Mouse (Mus musculus): ENCODE data around the gene A3galt2. TPM values are rescaled to one million over a fixed set of nuclear protein-coding genes. Genes with fewer than 3 reads are reported as not detected.
A peak's percentile ranks its signal among the peaks of the same experiment; 100 is the strongest.

A3galt2 gene
- total and polyA plus RNA-seq, 2 experiments from 2014 or later, result 0.05 to 0.38 TPM

DNA sequence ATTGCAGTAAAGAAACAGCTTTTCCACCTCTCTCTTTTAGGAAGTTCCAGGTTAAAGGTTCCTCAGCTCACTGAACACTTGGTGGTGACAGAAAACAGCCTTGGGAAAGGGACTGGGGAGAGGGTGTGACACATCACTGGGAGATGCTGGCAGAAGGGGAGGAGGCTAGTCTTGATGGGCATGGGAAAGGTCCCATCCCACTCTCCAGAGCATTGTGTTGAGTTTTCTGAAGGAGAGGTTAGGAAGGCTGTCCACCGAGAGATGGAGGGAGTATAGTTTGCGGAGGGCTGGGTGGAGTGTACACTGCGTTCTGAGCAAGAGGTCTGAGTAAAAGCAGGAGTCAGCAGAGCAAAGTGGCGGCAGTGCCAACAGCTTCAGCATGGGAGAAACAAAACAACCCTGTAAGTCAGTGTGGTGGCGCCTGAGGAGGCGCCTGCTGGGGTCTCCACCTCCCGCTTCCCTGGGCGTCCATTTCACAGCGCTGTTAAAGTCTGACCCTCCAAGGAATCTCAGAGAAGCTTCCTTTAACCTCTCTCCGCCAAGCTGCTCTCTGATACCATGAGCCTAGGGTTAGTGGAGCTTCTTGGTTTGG is 12.7 kb upstream of the A3galt2 start:
- Histone ChIP-seq H3K36me3 (ENCODE audit: insufficient read depth, low read length) (peaks cover 42% of the 10 kb centered on the region), H3K9ac (replicated peaks; ENCODE audit: low read length, poor library complexity, severe bottlenecking) (no peak overlapping the region), H3K4me1 (ENCODE audit: insufficient read depth, low read length) (peaks cover 8% of the 10 kb centered on the region; the same call in 1 of the 2 replicates), H3K27me3 (ENCODE audit: insufficient read depth, low read length) (no peaks in the 10 kb centered on the region), H3K9me3 (ENCODE audit: low read length) (no peaks in the 10 kb centered on the region), H3K4me2 (ENCODE audit: low read depth, low read length, poor library complexity, severe bottlenecking) (no peak overlapping the region), H3K4me3 (ENCODE audit: low read depth, low read length) (no peak overlapping the region), H3K27ac (ENCODE audit: low read depth, low read length) (no peak overlapping the region)
- DNase-seq (ENCODE audit: low spot score) (no peak), ATAC-seq (ENCODE audit: low FRiP score) (no peak)
- TF ChIP-seq CTCF (IDR thresholded peaks at IDR 0.05), result no peak
- 42% methylated on average over 10 of the region's 10 CpGs for WGBS

- DNase-seq (ENCODE audit: low spot score) (no peak), ATAC-seq (ENCODE audit: low FRiP score) (no peak)
- H3K36me3 ChIP-seq (ENCODE audit: insufficient read depth, low read length), result peaks cover 47% of the 10 kb centered on the region
- no peaks in the 10 kb centered on the region for H3K27me3 ChIP-seq (ENCODE audit: insufficient read depth, low read length)
- WGBS, result 67% methylated on average over 12 of the region's 12 CpGs
- H3K4me3 ChIP-seq (ENCODE audit: low read depth, low read length), result no peak overlapping the region
- H3K4me2 ChIP-seq (ENCODE audit: low read depth, low read length, poor library complexity, severe bottlenecking), result no peak overlapping the region
- H3K9me3 ChIP-seq (ENCODE audit: low read length), result no peaks in the 10 kb centered on the region
- no peak for TF ChIP-seq CTCF (IDR thresholded peaks at IDR 0.05)
- no peak overlapping the region for H3K27ac ChIP-seq (ENCODE audit: low read depth, low read length)
- no peak overlapping the region for H3K9ac ChIP-seq (replicated peaks; ENCODE audit: low read length, poor library complexity, severe bottlenecking)
- peaks cover 3% of the 10 kb centered on the region; the same call in 1 of the 2 replicates for H3K4me1 ChIP-seq (ENCODE audit: insufficient read depth, low read length)
Observed at GRCm38 (mm10) chr4:128743031-128743626, 12.0 kb upstream of the A3galt2 start.

DNA sequence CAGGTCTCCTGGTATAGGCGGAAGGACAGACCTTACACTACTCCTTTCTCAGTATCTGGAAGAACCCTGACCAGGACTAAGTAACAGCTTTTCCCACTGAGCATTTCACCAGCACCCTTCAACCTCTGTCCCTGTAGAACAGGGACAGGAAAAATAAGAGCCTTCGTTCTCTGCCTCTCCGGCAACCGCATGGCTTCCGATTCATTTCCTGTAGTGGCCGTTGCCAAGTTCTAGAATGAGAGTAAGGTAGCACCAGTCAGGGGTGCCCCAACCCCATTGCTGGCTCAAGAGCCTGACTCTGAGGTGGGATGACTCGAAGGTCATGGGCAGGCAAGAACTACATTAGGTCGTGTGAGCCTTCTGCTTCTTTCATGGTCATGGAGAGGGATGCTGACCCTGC is 10.0 kb upstream of the A3galt2 start:
- 92% methylated on average over 8 of the region's 8 CpGs for whole genome bisulfite sequencing
- Histone ChIP-seq H3K9me3 (ENCODE audit: low read length) (no peaks in the 10 kb centered on the region), H3K36me3 (ENCODE audit: insufficient read depth, low read length) (peaks cover 64% of the 10 kb centered on the region), H3K9ac (replicated peaks; ENCODE audit: low read length, poor library complexity, severe bottlenecking) (no peak overlapping the region), H3K27me3 (ENCODE audit: insufficient read depth, low read length) (no peaks in the 10 kb centered on the region), H3K4me1 (ENCODE audit: insufficient read depth, low read length) (no peaks in the 10 kb centered on the region), H3K27ac (ENCODE audit: low read depth, low read length) (no peak overlapping the region), H3K4me3 (ENCODE audit: low read depth, low read length) (no peak overlapping the region), H3K4me2 (ENCODE audit: low read depth, low read length, poor library complexity, severe bottlenecking) (no peak overlapping the region)
- DNase-seq (ENCODE audit: low spot score) (no peak), ATAC-seq (ENCODE audit: low FRiP score) (no peak)
- no peak for TF ChIP-seq CTCF (IDR thresholded peaks at IDR 0.05)

DNA sequence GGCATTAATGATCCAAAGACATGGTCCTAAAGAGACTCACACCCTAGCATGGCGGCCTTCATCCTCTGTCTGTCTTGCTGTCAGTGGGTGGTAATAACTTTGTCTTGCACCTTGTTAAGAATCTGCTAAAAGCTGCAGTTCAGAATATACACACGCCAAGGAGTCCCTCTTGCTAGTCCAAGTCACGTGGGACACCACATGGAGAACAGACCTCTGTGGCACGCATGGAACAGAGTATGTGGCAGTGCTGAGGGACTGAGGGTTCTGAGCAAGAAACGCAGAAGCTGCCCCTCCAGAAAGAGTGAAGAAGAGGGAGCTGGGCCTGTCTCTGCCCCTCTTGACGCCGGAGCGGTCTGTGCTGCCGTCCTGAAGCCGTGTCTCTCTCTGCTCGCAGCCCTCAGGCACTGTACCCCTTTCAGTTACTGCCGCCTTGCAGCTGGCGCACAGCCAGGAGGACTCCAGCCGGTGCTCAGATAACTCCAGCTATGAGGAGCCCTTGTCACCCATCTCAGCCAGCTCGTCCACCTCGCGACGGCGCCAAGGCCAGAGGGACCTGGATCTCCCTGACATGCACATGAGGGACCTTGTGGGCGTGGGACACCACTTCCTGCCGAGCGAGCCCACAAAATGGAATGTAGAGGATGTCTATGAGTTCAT is 7.4 kb upstream of the A3galt2 start:
- TF ChIP-seq CTCF (IDR thresholded peaks at IDR 0.05), result no peak
- Histone ChIP-seq H3K4me2 (ENCODE audit: low read depth, low read length, poor library complexity, severe bottlenecking) (no peak overlapping the region), H3K4me3 (ENCODE audit: low read depth, low read length) (no peak overlapping the region), H3K4me1 (ENCODE audit: insufficient read depth, low read length) (no peaks in the 10 kb centered on the region), H3K27ac (ENCODE audit: low read depth, low read length) (0 out of 2 replicates have a peak overlapping the region, but pooled peaks have one; percentile 18), H3K27me3 (ENCODE audit: insufficient read depth, low read length) (no peaks in the 10 kb centered on the region), H3K9me3 (ENCODE audit: low read length) (no peaks in the 10 kb centered on the region), H3K36me3 (ENCODE audit: insufficient read depth, low read length) (peaks cover 90% of the 10 kb centered on the region), H3K9ac (replicated peaks; ENCODE audit: low read length, poor library complexity, severe bottlenecking) (no peak overlapping the region)
- ATAC-seq (ENCODE audit: low FRiP score), result no peak
- DNase-seq (ENCODE audit: low spot score), result no peak
- 73% methylated on average over 22 of the region's 22 CpGs for WGBS

DNA sequence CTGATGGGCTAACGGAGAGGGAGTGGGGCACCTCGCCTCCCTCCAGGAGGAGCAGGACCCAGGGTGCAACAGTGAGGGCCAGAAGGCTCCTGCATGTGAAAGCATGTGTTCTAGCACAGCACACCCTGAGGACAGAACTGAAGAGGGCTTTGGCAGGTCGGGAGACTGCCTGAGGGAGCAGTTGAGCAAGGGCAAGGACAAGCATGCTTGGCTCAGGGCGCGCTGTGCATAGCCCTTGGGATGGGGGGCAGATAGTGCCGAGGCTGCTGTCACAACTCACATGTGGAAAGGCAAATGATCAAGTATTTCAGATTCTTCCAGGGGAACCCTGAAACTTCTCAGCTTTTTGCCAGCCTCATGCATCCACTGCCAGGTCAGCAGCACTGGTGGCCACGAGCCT is 6.9 kb upstream of the A3galt2 start:
- Histone ChIP-seq H3K36me3 (ENCODE audit: insufficient read depth, low read length) (peaks cover 94% of the 10 kb centered on the region), H3K9me3 (ENCODE audit: low read length) (no peaks in the 10 kb centered on the region), H3K9ac (replicated peaks; ENCODE audit: low read length, poor library complexity, severe bottlenecking) (no peak overlapping the region), H3K27me3 (ENCODE audit: insufficient read depth, low read length) (no peaks in the 10 kb centered on the region), H3K4me1 (ENCODE audit: insufficient read depth, low read length) (no peaks in the 10 kb centered on the region), H3K27ac (ENCODE audit: low read depth, low read length) (no peak overlapping the region), H3K4me3 (ENCODE audit: low read depth, low read length) (no peak overlapping the region), H3K4me2 (ENCODE audit: low read depth, low read length, poor library complexity, severe bottlenecking) (no peak overlapping the region)
- DNase-seq (ENCODE audit: low spot score) (no peak), ATAC-seq (ENCODE audit: low FRiP score) (no peak)
- TF ChIP-seq CTCF (IDR thresholded peaks at IDR 0.05), result no peak
- WGBS, result 80% methylated on average over 7 of the region's 7 CpGs

DNA sequence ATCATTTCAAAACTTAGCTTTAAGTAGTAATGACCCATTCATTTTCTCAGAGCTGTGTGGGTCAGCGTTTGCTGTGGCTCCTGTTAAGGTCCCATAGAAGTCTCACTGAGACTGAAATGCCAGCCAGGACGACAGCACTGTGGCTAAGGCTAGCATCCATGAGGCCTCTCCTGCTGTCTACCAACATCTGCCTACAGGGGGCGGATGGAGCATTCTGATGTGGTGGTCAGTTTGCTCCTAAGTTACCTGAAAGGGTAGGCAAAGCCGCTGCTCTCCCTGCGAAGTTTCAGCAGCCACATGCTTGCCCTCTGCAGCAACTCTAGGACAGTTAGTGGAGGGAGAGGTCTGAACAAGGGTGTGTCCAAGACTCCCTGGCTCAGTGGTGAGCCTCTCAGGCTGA is 4.2 kb upstream of the A3galt2 start:
- Histone ChIP-seq H3K4me3 (ENCODE audit: low read depth, low read length) (no peak overlapping the region), H3K4me2 (ENCODE audit: low read depth, low read length, poor library complexity, severe bottlenecking) (no peak overlapping the region), H3K27ac (ENCODE audit: low read depth, low read length) (no peak overlapping the region), H3K9ac (replicated peaks; ENCODE audit: low read length, poor library complexity, severe bottlenecking) (no peak overlapping the region), H3K27me3 (ENCODE audit: insufficient read depth, low read length) (no peaks in the 10 kb centered on the region), H3K4me1 (ENCODE audit: insufficient read depth, low read length) (no peaks in the 10 kb centered on the region), H3K36me3 (ENCODE audit: insufficient read depth, low read length) (peaks cover 71% of the 10 kb centered on the region), H3K9me3 (ENCODE audit: low read length) (no peaks in the 10 kb centered on the region)
- WGBS, result 65% methylated on average over 5 of the region's 5 CpGs
- TF ChIP-seq CTCF (IDR thresholded peaks at IDR 0.05), result peak; percentile 54
- DNase-seq (ENCODE audit: low spot score) (no peak), ATAC-seq (ENCODE audit: low FRiP score) (no peak)

Measured in midbrain, postnatal 0 days (tissue).